Mouse (Mus musculus) embryo, embryonic 11.5 days (tissue): ENCODE measurements at regions not wholly inside any gene's neighbourhood (a gene's known extent, or its start where the extent isn't known, plus 50 kb on each side); places are given as distances from the start of the nearest gene placed in this dataset.

ENCODE experiments used
- DNase-seq: peaks from one replicate; pipeline ENCODE4 v3.0.0-alpha.2; 2012; ENCODE audit warnings: low read depth, low spot score

DNA sequence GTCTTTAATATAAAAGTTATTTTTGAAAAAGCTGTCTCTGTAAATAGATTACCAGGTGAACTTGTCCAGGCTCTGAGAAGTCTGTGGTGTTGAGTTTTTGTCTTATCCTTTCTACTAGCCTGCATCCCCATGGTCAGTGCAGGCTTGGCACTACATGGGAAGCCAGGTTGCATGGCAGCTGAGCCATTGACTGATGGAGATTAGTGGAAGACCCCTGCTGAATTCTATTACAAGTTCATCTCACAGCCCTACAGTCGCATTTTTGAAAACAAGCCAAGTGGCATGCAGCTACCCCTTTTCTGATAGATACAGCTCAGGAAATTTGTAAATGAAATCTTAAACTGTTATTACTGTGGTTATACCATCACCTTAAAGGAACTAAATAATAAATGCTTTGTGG is 101.2 kb upstream of the Fam184a start:
- no peak for DNase-seq

GRCm38 (mm10) chr10:53850568-53850967 is 99.6 kb upstream of the Fam184a start:
- DNase-seq: no peak

- DNase-seq: no peak
Observed at GRCm38 (mm10) chr10:53813244-53813620, 62.3 kb upstream of the Fam184a start.

DNA sequence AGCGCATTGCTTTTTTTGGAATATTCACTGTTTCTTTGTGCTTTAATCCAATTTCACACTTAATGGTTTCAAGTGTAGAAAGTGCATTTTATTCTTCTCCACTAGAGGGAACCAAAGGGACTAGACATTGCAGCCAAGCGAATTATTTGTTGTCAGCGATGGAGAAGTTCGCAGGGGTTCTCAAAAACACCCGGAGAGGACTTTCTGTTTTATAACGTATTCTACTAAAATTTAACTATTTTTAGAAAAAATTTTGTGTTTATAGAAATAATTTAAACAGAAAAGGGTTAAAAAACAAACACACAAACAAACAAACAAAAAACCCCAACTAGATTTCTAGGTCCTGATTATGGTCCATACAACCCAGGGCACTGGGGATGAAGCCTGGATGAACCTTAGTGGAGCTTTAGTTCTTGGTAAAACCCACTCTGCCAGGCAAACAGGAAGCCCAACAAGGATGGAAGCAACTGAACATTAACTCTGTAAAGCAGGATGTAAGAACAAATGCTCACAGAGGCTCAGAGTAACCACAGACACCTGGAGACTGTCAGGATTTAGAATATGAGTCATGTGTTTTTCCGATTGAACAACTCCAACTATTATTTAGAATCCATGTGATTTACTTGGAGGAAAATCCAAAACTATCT is 61.8 kb upstream of the Fam184a start:
- peak; percentile 23 for DNase-seq

DNA sequence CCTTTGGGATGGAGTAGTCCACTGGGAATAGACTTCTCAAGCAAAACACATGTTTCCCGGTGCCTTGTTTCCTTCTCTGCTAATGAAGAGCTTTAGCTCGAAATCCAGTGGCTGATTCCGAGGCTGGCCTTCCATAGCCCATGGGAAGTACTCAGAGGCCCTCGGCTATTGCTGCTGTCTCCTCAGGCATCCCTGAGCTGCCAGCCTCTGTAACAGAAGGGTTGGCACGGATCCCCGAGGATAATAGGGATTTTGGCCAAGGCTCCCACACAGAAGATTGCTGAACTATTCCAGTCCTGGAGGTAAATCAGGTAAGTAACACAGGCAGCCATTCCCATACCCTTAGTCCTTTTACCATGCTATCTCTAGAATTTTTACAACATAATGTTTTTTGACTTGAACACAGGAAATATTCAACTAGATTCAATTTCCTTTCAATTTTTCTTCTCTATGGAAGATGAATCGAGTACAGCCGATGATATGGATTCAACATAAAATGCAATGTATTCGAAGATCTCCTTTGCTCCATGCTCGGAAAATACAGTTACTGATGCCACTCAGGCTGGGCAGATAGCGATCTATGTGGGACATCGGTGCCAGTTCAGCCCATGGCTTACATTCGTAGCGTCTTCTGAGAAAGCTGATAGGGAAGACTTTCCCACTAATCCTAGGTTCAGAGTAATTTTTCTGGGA is 61.1 kb upstream of the Fam184a start:
- DNase-seq: no peak

DNA sequence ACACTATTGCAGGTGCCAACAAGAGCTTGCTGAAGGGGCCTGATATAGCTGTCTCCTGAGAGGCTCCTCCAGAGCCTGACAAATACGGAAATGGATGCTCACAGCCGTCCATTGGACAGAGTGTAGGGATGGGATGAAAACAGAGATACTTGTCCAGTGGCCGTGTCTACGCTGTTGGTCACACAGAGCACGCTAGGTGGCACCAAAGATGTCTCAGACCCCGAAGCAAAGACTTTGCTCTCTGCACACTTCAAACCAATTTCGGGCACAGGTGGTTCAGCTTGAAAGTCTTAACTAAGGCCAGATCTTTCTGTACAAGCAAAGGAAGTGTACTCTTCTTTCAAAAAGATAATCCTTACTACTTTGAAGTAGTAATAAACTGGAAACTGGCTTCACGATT is 55.8 kb upstream of the Fam184a start:
- DNase-seq: no peak

DNA sequence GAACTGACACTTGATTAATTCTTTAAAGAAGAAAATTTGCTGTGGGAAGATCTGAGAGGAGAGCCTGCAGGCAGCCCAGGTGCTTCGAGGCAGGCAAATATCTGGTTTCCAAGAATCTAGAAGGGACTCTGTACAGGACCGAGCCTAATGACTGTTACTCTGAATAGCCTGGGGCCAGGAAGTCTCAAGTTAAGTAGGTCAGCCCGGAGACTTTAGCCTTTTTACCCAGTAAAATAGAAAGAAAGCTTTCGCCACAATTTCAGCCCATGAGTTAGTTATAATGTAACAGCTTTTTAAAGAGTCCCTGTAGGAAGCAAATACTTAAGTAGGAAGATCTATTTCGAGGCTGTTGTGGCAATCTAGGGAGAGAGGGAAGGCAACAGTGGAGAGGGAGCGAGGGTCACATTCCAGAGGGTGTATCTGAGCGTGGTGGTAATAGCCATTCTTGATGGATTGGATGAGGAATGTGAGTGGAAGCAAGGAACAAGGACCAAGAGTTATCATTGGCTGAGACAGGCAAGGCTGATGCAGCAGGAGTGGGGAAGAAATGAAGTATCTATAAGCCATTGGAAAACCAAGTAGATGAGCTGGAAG is 50.2 kb upstream of the Fam184a start:
- no peak for DNase-seq
